Mouse (Mus musculus): ENCODE results near the gene Gpr37. TPM values are rescaled to one million over a fixed set of nuclear protein-coding genes. Genes with fewer than 3 reads are reported as not detected.

The Gpr37 gene
- polyA plus RNA-seq (2016; fragmentation: Nextera tagmentation; extraction: Ambion mirVana), result 0.92 and 1.2 TPM in 2 replicates

- Histone ChIP-seq H3K27ac (replicated peaks) (0 out of 2 replicates have a peak within 1 kb of the TSS, but pooled peaks have one; percentile 11), H3K4me3 (peak within 1 kb of the TSS; percentile 60), H3K4me2 (replicated peaks) (peak within 1 kb of the TSS; percentile 94), H3K27me3 (peaks cover 18% of the 10 kb centered on the region), H3K36me3 (no peaks in the 10 kb centered on the region), H3K4me1 (peaks cover 9% of the 10 kb centered on the region), H3K9ac (replicated peaks) (peak within 1 kb of the TSS; percentile 59), H3K9me3 (no peaks in the 10 kb centered on the region)
- no peak for ATAC-seq (ENCODE audit: low FRiP score, low read depth)
- WGBS, result 38% methylated on average over 7 of the region's 7 CpGs
Measured at GRCm38 (mm10) chr6:25690629-25691028, at the start of gene Gpr37. Gpr37 (minus strand) TSS chr6:25690729.

DNA sequence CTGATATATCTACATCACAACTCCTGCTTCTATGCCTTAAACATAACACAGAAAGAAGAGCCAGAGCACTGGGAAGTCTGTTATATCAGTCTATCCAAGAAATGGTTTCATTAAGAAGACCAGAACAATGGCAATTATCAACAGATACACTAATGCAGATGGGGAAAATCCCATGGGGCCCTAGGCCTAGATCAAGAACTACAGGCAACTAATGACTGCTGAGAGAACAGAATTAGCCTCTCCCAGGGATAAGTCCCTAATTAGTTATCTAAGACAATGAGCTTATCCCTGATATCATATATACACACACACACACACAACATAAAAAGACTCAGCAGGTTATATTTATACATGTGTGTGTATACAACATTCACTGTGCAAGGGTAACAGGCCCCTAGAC lies 46.0 kb upstream of the Gpr37 start:
- 0 out of 2 replicates have a peak, but pooled peaks have one; percentile 19 for ATAC-seq (ENCODE audit: low FRiP score, low read depth)
- H3K9me3 ChIP-seq, result no peaks in the 10 kb centered on the region
- no peak overlapping the region for H3K4me3 ChIP-seq
- no peaks in the 10 kb centered on the region for H3K36me3 ChIP-seq
- no peaks in the 10 kb centered on the region for H3K27me3 ChIP-seq
- no peaks in the 10 kb centered on the region for H3K4me1 ChIP-seq
- no peak overlapping the region for H3K9ac ChIP-seq (replicated peaks)
- no peak overlapping the region for H3K27ac ChIP-seq (replicated peaks)
- H3K4me2 ChIP-seq (replicated peaks), result no peak overlapping the region

- Histone ChIP-seq H3K4me3 (no peak overlapping the region), H3K36me3 (no peaks in the 10 kb centered on the region), H3K4me2 (replicated peaks) (no peak overlapping the region), H3K9me3 (no peaks in the 10 kb centered on the region), H3K9ac (replicated peaks) (no peak overlapping the region), H3K27ac (replicated peaks) (no peak overlapping the region), H3K27me3 (no peaks in the 10 kb centered on the region), H3K4me1 (no peaks in the 10 kb centered on the region)
- 94% methylated on average over 1 of the region's 1 CpGs for WGBS
- ATAC-seq (ENCODE audit: low FRiP score, low read depth), result no peak
Measured at GRCm38 (mm10) chr6:25726560-25726959, 36.0 kb upstream of the Gpr37 start.

DNA sequence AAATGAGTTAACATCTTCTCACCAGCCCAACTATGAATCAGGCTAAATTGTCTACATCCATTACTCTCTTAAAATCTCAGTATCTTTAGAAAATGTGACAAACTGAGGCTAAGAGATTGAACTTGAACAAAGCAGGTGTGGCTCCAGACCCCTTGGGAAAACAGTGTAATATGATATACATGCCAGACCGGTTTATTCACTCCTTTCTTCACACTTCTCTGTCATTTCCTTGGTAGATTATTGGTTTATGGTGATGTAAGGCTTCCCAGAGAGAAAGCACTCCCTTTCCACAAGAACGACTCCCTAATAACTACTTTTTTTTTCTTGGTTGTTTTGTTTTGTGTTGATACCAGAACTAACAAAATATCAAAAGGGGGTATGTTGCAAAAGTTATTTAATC lies 20.1 kb upstream of the Gpr37 start:
- Histone ChIP-seq H3K4me2 (replicated peaks) (no peak overlapping the region), H3K4me3 (no peak overlapping the region), H3K9me3 (no peaks in the 10 kb centered on the region), H3K36me3 (no peaks in the 10 kb centered on the region), H3K4me1 (no peaks in the 10 kb centered on the region), H3K27me3 (no peaks in the 10 kb centered on the region), H3K9ac (replicated peaks) (no peak overlapping the region), H3K27ac (replicated peaks) (no peak overlapping the region)
- ATAC-seq (ENCODE audit: low FRiP score, low read depth), result no peak
- 53% methylated on average over 2 of the region's 2 CpGs for WGBS

DNA sequence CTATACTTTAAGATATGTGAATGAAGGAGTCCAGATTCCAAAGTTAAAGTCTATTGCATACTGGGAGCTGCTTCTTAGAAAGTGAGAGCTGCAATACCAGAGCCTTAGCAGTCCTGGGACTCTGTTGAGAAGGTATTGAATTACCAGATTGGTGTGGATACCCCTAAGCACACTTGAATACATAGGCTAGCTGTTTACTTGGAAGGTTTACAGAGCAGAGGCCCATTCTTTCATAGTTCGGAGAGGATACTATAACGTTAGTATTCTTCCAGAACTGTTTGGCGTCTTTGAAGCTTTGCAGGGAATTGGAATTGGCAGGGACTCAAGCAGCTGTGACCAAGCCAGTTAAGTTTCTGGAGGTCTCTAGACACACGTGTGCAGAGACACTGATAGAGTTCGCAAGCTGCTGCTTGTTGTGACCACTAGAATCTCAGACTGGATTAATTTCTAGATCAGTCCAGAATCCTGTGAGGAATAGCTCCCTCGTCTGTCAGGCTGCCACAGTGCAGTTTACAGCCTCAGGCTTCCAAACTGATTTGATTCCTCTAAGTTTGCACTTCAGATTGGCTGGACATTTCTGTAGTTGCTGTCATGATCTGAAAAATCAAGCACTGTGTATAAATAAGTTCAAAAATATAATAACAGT lies 18.8 kb upstream of the Gpr37 start:
- H3K4me3 ChIP-seq, result no peak overlapping the region
- H3K9ac ChIP-seq (replicated peaks), result no peak overlapping the region
- no peaks in the 10 kb centered on the region for H3K4me1 ChIP-seq
- no peaks in the 10 kb centered on the region for H3K27me3 ChIP-seq
- H3K36me3 ChIP-seq, result no peaks in the 10 kb centered on the region
- no peak overlapping the region for H3K27ac ChIP-seq (replicated peaks)
- no peaks in the 10 kb centered on the region for H3K9me3 ChIP-seq
- no peak overlapping the region for H3K4me2 ChIP-seq (replicated peaks)
- peak; percentile 68 for ATAC-seq (ENCODE audit: low FRiP score, low read depth)
- WGBS, result 52% methylated on average over 6 of the region's 6 CpGs

DNA sequence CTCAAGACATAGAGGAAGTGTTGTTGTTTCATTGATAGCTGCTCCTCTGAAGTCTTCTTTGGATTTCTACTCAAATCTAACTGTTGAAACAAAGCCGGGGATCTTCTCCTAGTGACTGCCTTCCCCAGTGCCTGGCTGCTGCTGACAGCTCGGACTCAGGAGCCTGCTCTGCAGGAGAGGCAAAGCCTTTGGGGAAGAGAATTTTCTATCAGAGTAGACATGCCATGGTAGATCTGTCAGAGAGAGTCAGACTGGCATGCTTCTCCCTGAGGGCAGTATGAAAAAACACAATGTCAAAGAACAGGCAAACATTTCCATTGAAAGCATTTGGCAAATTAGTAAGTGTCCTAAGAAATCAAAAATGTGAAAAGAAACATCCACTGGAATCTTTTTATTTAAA lies 9.4 kb upstream of the Gpr37 start:
- Histone ChIP-seq H3K4me3 (no peak overlapping the region), H3K9ac (replicated peaks) (no peak overlapping the region), H3K27me3 (no peaks in the 10 kb centered on the region), H3K36me3 (no peaks in the 10 kb centered on the region), H3K4me1 (no peaks in the 10 kb centered on the region), H3K27ac (replicated peaks) (no peak overlapping the region), H3K4me2 (replicated peaks) (no peak overlapping the region), H3K9me3 (no peaks in the 10 kb centered on the region)
- 43% methylated on average over 2 of the region's 2 CpGs for WGBS
- ATAC-seq (ENCODE audit: low FRiP score, low read depth), result no peak

DNA sequence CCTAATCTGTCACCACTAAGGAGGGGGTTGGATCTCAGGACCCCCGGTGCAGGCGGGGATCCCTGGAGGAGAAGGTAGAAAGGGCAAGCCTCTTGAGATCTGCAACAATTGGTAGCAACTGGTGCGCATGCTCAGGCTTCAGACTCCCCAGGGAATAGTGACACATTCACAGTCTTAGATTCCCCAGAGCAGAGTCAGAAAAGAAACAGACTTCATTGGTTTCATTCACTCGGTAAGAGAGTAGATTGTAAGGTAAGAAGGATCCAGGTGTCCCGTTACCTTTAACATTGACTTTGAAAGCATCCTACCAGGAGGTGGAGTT lies 284 bp downstream of the Gpr37 start:
- Histone ChIP-seq H3K27ac (replicated peaks) (0 out of 2 replicates have a peak overlapping the region, but pooled peaks have one; percentile 11), H3K9ac (replicated peaks) (peak overlapping the region; percentile 59), H3K36me3 (no peaks in the 10 kb centered on the region), H3K4me2 (replicated peaks) (peak overlapping the region; percentile 94), H3K4me3 (peak overlapping the region; percentile 60), H3K9me3 (no peaks in the 10 kb centered on the region), H3K4me1 (peaks cover 9% of the 10 kb centered on the region), H3K27me3 (peaks cover 18% of the 10 kb centered on the region)
- peak; percentile 73 for ATAC-seq (ENCODE audit: low FRiP score, low read depth)
- 0% methylated on average over 5 of the region's 5 CpGs for WGBS

GRCm38 (mm10) chr6:25689520-25690283 lies 827 bp downstream of the Gpr37 start:
- under 1% methylated on average over 42 of the region's 43 CpGs for WGBS

GRCm38 (mm10) chr6:25688927-25689519 lies 1.5 kb downstream of the Gpr37 start:
- WGBS, result 1% methylated on average over 25 of the region's 25 CpGs
- peaks cover 18% of the 10 kb centered on the region for H3K27me3 ChIP-seq
- peaks cover 9% of the 10 kb centered on the region for H3K4me1 ChIP-seq
- peak; percentile 44 for ATAC-seq (ENCODE audit: low FRiP score, low read depth)
- peak overlapping the region; percentile 94 for H3K4me2 ChIP-seq (replicated peaks)
- H3K36me3 ChIP-seq, result no peaks in the 10 kb centered on the region
- no peak overlapping the region for H3K27ac ChIP-seq (replicated peaks)
- H3K9me3 ChIP-seq, result no peaks in the 10 kb centered on the region
- peak overlapping the region; percentile 59 for H3K9ac ChIP-seq (replicated peaks)
- peak overlapping the region; percentile 60 for H3K4me3 ChIP-seq

More at GRCm38 (mm10) chr6:25689520-25690283, 827 bp downstream of the Gpr37 start:
- Histone ChIP-seq H3K27ac (replicated peaks) (0 out of 2 replicates have a peak overlapping the region, but pooled peaks have one; percentile 11), H3K27me3 (peaks cover 18% of the 10 kb centered on the region), H3K4me1 (peaks cover 9% of the 10 kb centered on the region), H3K4me2 (replicated peaks) (peak overlapping the region; percentile 94), H3K36me3 (no peaks in the 10 kb centered on the region), H3K9me3 (no peaks in the 10 kb centered on the region), H3K9ac (replicated peaks) (peak overlapping the region; percentile 59), H3K4me3 (peak overlapping the region; percentile 60)
- ATAC-seq (ENCODE audit: low FRiP score, low read depth), result peak; percentile 87

- Histone ChIP-seq H3K9ac (replicated peaks) (no peak overlapping the region), H3K27me3 (peaks cover 18% of the 10 kb centered on the region), H3K9me3 (no peaks in the 10 kb centered on the region), H3K4me3 (no peak overlapping the region), H3K36me3 (no peaks in the 10 kb centered on the region), H3K4me2 (replicated peaks) (no peak overlapping the region), H3K4me1 (peaks cover 9% of the 10 kb centered on the region), H3K27ac (replicated peaks) (no peak overlapping the region)
- ATAC-seq (ENCODE audit: low FRiP score, low read depth), result no peak
- 68% methylated on average over 3 of the region's 3 CpGs for WGBS
Measured at GRCm38 (mm10) chr6:25686760-25687200, 3.7 kb downstream of the Gpr37 start.

- WGBS, result 86% methylated on average over 2 of the region's 2 CpGs
Measured at GRCm38 (mm10) chr6:25684391-25684790, 6.1 kb downstream of the Gpr37 start.

DNA sequence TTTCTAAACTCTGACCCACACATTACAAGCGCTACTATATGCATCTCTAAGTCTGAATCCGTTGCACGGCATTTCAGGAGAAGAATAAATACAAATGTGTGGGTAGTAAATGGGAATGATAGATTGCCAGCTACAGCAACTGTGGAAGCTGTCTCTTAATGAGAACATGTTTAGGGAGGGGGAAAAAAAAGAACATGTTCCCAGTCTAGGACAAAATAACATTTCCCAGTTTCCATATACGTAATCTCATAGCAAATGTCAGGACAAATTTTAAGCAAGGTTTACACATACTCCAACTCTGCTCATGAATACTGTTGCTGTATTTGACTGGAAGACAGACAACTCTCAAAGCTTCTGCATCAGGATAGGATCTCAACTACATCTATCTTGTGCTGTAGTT lies 15.4 kb downstream of the Gpr37 start:
- Histone ChIP-seq H3K36me3 (no peaks in the 10 kb centered on the region), H3K4me3 (no peak overlapping the region), H3K9me3 (no peaks in the 10 kb centered on the region), H3K27ac (replicated peaks) (no peak overlapping the region), H3K27me3 (no peaks in the 10 kb centered on the region), H3K4me1 (no peaks in the 10 kb centered on the region), H3K4me2 (replicated peaks) (no peak overlapping the region), H3K9ac (replicated peaks) (no peak overlapping the region)
- 93% methylated on average over 4 of the region's 4 CpGs for WGBS
- no peak for ATAC-seq (ENCODE audit: low FRiP score, low read depth)

More at GRCm38 (mm10) chr6:25684391-25684790, 6.1 kb downstream of the Gpr37 start:
- Histone ChIP-seq H3K9ac (replicated peaks) (no peak overlapping the region), H3K36me3 (no peaks in the 10 kb centered on the region), H3K4me2 (replicated peaks) (no peak overlapping the region), H3K4me1 (peaks cover 9% of the 10 kb centered on the region), H3K27ac (replicated peaks) (no peak overlapping the region), H3K9me3 (no peaks in the 10 kb centered on the region), H3K4me3 (no peak overlapping the region), H3K27me3 (peaks cover 18% of the 10 kb centered on the region)
- ATAC-seq (ENCODE audit: low FRiP score, low read depth), result no peak

Measured in midbrain, embryonic 12.5 days (tissue).